Mouse (Mus musculus) embryonic fibroblast, embryonic 13.5 days (primary cell): ENCODE measurements around the gene Qpctl.

ENCODE experiments used
- CTCF ChIP-seq: IDR thresholded peaks from 2 replicates; pipeline ENCODE4 v1.5.1; 2011; ENCODE audit warnings: mild to moderate bottlenecking, control low read depth, low read length, moderate library complexity, borderline replicate concordance; ENCODE audit not compliant: insufficient read depth
- POLR2A ChIP-seq: IDR thresholded peaks from 2 replicates; pipeline ENCODE4 v1.6.1; 2011; ENCODE audit warnings: low read depth, mild to moderate bottlenecking, control low read depth, low read length, moderate library complexity

GRCm38 (mm10) chr7:19095751-19096110, 53.4 kb downstream of the Qpctl start:
- TF ChIP-seq CTCF (no peak), POLR2A (peak; percentile 30; the same call in 1 of the 2 replicates)
